Mouse (Mus musculus) gastrocnemius, adult 18-20 months (tissue): ENCODE data around the gene Chn1. TPM values are rescaled to one million over a fixed set of nuclear protein-coding genes. Genes with fewer than 3 reads are reported as not detected.

Experiments used
- DNase-seq: peaks from one replicate; pipeline ENCODE4 v3.0.0; 2021; ENCODE audit warnings: low spot score
- total RNA-seq, 2 experiments: library from RNA; stranded (reverse); gene quantifications; 2 replicates each; pipeline ENCODE4 v1.2.3; 2021

Chn1 gene
- total RNA-seq, 2 experiments from 2014 or later, result 3.0 to 3.5 TPM

DNA sequence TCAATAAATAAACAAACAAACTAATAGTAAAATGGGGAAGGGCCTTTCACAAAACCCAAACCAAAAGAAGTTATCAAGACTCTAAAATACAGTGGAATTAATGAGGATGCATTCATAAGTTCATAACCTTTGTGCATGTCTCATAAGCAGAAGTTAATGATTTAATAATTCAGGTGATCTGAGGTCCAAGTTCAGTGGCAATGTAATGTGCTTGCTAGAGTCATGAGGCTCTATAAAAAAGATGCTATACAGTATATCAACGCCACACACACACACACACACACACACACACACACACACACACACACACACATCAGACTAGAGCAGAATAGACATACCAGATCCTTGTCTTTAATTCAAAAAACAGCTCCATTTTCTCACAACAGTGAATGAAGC is 28.8 kb downstream of the Chn1 start:
- DNase-seq, result no peak

DNA sequence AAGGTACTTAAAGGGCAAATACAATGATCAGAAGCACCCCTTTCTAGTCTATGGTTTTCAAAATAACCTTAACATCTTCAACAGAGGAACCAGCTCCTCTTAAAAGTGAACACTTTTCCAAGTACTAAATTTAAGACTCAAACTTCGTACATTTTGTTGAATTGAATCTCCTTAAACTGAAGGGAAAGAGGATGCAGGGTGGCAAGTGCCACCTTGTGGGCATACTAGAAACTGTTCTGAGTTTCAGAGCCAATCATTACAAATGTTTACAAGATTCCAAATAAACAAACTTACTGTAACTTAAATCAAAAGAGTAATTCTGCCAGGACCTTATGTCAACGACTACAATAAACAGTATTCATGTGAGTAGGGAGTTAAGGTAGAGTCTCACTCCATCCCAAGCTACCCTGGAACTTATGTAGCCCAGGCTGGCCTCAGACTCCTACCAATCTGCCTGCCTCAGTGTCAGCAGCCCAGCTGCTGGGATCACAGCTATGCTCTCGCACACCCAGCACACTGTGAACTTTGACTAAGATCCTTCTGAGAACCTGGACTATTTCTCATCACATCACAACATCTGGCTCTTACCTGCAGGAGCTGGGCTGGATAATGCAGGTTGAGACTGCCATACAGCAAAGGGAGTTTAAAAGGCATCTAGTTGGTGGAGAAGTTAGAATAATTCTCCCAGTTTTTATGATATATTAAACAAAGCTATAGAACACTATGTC is 29.3 kb downstream of the Chn1 start:
- peak; percentile 4 for DNase-seq

DNA sequence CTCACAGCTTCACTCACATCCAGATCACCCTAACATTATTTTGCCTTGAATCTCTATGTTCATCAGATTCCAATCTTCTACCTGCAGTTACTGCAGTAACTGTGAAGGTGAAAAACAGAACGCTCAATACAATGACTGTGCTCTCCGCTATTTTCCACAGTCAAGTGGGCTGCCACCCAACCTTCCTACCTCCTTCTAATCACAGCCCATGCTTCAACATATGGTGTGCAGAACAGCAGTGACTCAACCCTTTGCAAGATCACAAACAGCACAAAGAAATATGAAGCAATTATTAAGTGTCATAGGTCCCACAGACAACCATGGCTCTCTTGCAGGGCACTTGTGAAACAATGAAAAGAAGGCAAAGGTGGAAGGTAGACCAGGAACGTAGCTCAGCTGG is 33.9 kb downstream of the Chn1 start:
- no peak for DNase-seq

DNA sequence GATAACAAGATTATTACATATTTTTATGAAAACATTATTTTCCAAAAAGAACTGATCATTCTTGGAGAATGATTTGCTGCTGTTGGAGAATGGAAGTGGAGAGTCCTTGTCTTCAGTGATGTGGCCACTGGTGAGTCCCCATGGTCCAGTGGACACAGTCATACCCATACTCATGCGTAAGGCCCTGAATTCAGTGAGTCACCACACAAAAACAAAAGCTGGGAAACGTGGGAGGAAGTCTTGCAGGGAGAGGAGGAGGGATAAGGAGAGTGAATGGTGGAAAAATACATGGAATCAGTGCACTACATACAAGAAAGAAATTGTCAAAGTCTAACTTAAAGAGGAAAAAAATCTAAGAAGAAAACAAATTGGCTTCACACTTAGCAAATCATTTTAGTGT is 47.3 kb downstream of the Chn1 start:
- DNase-seq, result no peak

- DNase-seq, result no peak
Observed at GRCm38 (mm10) chr2:73724934-73725333, 50.2 kb downstream of the Chn1 start.

DNA sequence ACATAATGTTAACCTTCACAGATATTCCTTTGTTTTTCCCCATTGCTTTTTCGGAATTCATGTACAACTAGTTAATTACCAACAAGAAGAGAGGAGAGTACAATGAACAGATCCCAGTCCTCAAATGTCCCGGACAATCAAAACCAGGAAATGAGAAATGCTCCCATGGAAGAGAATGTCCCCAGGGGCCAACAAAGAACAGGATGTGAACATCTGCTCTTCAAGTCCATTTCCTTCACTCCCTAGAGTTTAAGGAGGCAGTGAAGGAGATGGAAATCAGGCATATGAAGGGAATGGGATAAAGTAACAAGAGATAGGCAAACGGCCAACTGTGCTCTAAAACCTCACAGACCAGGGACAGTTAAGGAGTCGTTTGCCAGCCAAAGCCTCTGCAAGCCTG is 53.3 kb downstream of the Chn1 start:
- peak; percentile 21 for DNase-seq

GRCm38 (mm10) chr2:73712481-73712880 is 62.7 kb downstream of the Chn1 start:
- DNase-seq, result no peak

DNA sequence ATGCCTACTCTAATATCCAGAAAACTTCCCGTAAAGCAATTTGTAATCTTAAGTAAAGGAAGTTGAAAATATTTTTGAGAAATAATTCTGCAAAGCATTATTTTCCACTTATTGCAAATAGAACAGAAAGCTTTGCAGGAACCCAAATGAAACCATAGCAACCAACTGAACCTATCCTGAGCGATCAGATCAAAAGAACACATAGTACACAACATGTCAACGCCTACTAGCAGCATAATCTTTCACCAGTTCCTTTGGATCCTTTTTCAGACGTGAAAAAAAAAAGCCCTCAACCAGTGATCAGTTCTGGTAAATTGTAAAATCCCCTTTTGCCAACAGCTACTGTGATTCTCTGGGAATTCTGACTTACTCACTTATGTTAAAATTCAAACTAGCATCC is 82.1 kb downstream of the Chn1 start:
- no peak for DNase-seq

- no peak for DNase-seq
Observed at GRCm38 (mm10) chr2:73690783-73691604, 84.2 kb downstream of the Chn1 start.

DNA sequence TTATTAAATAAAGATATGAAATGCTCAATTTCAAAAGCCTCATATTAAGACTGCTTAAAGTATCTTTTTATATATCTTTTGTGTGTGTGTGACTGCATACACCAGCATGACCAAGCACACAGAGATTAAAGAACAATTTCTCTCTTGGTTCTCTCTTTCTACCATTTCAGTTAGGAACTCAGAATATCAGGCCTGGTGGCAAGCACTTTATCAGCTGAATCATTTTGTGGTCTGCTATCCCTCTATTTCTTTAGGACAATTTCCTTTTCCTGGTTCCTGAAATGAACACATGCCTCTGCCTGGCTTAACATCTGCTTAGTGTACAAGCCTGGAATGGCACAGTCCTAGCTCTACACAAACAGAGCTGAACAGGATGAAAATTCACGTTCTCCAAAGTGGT is 92.6 kb downstream of the Chn1 start:
- no peak for DNase-seq

GRCm38 (mm10) chr2:73680425-73681027 is 94.6 kb downstream of the Chn1 start:
- peak; percentile 22 for DNase-seq

- no peak for DNase-seq
Observed at GRCm38 (mm10) chr2:73668608-73669007, 106.5 kb downstream of the Chn1 start.

DNA sequence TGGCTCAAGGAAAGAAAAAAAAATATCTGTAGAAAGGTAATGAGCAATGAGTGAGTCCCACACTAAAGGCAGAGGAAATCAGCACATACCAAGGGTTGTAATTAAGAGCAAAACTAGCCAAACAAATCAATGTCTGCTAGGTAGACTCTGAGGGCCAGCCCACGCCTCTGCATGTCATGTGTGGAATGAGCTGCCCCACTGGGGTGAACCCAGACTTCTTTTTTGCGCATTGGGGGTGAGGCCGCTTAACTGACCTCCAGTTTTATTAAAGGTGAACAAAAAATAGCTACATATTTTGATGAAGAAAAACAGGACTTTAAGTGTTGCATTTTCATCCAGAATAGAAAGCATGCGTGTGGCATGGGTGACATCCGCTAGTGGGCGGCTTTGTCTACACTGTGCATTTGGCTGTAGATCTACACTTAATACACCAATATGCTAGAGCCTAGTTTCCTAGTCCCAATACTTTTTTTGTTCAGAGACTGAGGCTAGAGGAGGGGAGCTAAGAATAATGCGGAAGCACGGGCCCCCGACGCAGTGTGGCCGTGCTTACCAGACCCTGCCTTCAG is 114.5 kb downstream of the Chn1 start:
- DNase-seq, result no peak

DNA sequence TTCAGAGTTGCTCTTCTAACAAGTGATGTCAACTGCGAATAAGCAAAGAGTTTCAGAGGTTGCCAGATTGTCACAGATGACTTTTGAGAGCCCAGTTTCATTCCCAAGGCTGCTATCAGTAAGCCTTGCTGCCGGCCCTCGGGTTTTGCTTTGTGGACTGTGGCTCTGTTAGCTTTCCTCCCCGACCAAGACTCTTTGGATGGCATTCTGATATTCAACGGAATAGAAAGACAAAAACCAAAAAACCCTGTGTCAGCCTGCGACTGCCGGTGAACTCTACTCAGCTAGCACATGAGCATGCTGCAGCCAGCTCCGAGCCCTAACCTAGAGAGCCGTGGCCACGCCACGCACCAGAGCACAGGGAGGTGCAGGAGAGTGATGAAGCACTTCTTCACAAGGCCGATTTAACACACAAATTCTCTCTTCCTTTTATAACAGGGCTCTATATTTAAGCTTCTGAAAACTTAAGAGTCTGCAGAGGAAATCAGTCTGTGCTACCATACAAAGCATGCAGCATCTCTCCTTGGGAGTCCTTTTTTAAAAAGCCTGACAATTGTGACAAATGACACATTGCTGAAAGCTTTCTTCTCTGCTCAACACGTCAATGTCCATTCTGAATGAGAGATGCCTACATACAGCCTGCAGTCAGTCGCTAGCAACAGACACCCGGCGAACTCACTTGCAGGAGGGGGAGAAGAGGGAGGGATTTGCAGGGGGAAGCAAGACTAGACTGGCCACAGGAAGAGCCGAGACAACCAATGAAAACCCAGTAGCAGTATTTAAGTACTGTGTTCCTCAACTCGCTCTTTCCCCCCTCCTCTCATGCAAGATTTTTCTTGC is 115.2 kb downstream of the Chn1 start:
- DNase-seq, result peak; percentile 15

DNA sequence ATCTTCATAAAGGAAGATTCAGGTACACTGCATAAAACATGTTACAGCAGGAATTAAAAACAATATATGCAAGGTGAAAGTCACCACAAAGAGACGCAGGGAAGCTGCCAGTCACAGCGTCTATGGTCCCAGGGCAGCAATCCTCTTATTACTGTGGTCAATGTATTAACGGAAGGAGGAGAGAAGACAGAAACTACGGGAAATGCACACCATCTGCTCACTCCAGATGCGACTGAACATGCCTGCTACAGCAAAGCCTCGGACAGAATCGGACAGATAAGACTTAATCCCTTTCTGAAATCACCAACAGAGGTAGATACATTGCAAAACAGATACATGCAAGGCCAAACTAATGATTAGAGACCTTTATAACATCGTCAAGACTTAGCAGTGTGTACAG is 116.1 kb downstream of the Chn1 start:
- DNase-seq, result no peak

DNA sequence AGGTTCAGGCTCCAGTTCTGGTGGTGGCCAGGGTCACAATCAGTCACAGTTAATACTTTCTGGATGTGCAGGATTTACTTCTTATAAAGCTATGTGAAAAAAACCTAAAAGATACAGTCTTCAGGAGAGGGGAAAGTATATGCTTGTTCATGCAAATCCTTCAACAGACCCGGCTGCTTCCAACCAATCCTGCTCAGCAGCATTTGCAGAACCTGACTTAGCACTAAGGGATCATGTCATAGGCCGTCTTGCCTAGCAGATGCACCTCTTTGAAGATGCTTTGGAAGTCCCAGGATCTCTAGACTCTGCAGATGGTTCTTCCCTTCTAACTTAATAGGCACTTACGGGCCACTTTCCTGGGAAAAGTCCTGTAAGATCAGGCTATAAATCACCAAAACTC is 117.2 kb downstream of the Chn1 start:
- no peak for DNase-seq

DNA sequence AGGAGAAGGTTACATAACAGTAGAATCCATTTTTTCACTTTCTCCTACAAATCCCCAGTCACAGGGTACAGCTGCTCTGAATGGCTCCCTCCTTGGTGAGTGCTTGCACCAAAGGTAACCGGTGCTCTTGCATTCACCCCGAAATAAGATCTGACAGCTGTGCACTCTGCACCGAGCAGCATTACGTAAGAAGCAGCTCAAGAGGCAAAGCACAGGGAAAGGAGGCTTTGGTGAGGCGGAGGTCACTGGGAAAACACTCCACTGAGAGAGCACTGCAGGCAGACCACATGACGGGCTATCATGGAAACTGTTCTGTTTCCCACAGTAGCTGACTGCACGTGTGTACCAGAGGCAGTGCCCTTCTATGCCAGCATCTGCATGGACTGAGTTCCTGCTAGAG is 118.0 kb downstream of the Chn1 start:
- no peak for DNase-seq

- no peak for DNase-seq
Observed at GRCm38 (mm10) chr2:73655663-73656062, 119.5 kb downstream of the Chn1 start.

DNA sequence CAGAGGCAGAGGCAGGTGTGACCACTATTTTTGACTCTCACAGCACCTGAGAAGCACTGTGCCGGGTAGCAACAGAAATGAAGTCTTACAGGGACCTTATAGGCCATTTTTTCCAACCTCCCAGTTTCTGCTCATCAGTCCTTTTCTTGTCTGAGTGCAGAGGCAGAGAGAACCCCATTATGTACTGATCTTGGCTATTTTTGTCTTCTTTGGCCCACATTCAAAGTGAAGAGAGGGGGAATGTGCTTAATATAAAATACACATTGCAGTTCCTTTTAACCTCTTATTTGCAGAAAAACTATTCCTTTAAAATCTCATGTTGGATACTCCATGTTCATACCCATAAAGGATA is 120.3 kb downstream of the Chn1 start:
- DNase-seq, result no peak

DNA sequence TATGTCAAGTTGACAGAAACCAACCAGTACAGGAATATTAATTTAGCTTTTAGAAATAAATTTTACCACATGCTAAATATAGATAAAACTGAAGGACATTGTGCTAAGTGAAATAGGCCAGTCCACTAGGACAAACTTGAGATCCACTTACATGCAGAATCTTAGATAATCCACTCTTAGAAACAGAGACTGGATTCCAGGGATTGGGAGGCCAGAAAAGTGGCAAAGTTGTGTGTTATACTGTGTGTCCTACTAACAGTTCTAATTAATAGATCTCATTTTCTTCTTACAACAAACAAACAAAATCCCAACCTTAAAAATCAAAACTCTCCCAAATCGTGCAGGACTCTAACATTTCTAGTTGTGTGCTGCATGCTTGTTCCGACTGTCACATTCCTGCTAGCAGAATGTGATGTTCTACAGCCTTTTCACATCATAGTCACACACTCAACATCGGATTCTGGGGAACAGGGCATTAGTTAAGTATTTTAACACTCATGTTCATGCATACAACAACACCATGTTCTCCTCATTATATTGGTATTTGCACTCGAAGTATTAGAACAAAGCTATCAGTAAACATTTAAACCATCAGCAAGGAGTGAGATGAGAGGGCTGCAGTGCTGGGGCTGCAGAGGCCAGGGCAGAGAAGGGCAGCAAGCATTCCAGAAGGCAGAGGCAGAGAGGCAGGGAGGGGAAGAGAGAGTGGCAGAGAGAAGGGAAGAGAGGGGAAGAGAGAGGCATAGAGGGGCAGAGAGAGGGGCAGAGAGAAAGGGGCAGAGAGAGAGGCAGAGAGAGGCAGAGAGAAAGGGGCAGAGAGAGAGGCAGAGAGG is 120.9 kb downstream of the Chn1 start:
- DNase-seq, result no peak

DNA sequence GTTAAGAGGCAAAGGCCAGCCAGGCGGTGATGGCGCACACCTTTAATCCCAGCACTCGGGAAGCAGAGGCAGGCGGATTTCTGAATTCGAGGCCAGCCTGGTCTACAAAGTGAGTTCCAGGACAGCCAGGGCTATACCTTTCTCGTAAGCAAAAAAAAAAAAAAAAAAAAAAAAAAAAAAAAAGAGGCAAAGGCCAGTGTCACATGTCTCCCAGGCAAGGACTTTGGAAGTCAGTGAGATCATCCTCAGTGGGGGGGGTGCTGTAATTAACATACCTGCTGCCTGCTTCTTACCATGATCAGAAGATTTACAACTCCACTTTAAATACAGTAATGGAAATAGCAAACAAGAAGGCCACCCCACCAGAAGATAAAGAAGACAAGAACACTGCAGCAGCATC is 137.5 kb downstream of the Chn1 start:
- DNase-seq, result no peak
